ENCODE assay signal across 14 mouse cellular contexts in the genomic region with DNA sequence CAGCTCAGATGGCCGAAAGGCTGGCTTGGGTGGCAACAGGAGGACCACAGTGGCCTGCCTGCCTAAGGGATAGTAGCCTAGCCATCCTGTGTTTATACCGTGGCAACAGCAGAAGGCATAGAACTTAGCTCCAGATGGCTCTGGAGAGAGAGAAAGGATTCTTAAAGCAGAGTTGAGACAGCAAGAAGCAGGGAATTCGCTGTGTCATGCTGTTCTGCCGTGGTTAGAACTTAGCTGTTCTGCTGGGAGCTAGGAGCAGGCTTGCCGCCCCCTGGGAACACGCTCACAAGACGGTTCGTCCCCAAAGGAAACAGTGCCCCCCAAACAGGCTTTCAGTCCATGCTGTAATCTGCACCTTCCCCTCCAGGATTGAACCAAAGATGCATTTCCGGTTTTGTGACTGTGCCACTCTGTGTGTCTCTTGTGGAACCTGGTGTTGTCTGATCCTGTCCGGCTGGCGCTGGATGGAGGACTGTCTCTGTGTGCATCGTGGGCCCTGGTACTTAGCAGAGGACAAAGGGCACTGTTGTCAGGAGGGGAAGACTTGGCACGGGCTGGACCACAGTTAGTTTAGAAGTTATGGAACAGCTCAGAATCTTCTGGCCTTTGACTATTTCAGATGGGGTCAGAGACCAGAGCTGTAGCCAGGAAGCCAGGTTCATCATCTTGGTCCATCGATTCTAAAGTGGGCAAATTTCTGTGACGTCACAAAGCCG.
DNase-seq lines count a peak whose midpoint lies in the region; ATAC-seq lines count a peak whose summit lies in the region.
"Had no signal": no experiment of that assay in that cellular context is flagged by ENCODE, and none has a peak within 500 bp of the region (broad histone marks: within the 10 kb centered on the region; RNA-seq: fewer than 3 reads in every experiment).

No protein-coding gene starts in this region.

- peaks cover 29% of the 10 kb centered on the region for H3K4me1 ChIP-seq in heart, embryonic 10.5 days
- H3K4me1 ChIP-seq: forebrain, embryonic 15.5 days had no signal

- H3K9me3 ChIP-seq in heart, embryonic 10.5 days = no peaks in the 10 kb centered on the region
- H3K9me3 ChIP-seq: forebrain, embryonic 15.5 days; midbrain, embryonic 13.5 days had no signal

- no peak for DNase-seq in heart, embryonic 10.5 days (ENCODE audit: low spot score)
- DNase-seq in heart, postnatal 25 days (ENCODE audit: low spot score) = no peak
- DNase-seq in left cerebral cortex, adult 18-20 months (ENCODE audit: low spot score in 2 of 2) = peak; percentile 21 to 30
- DNase-seq in left cerebral cortex, postnatal 4 days = no peak
- DNase-seq in Muller cell, postnatal 12 days (ENCODE audit: inconsistent ontology term) = peak; percentile 34
- peak; percentile 28 to 49 for DNase-seq in layer of hippocampus, adult 8-10 months (ENCODE audit: low spot score in 2 of 2)
- DNase-seq in adrenal gland, postnatal 4 days (ENCODE audit: low spot score in 2 of 2) = no peak
- DNase-seq: adrenal gland, postnatal 14 days; cerebellum, adult 11-12 months; gastrocnemius, postnatal 25 days; thymus, postnatal 36 days had no signal

- peak overlapping the region; percentile 47 for H3K27ac ChIP-seq in heart, embryonic 10.5 days
- H3K27ac ChIP-seq: forebrain, embryonic 15.5 days; midbrain, embryonic 13.5 days had no signal

- no peak for ATAC-seq in activated CD4-positive, CD25-positive, alpha-beta regulatory T cell, adult 4 months

- no peaks in the 10 kb centered on the region for H3K27me3 ChIP-seq in heart, embryonic 10.5 days (ENCODE audit: insufficient read depth, poor library complexity, severe bottlenecking)
- H3K27me3 ChIP-seq: forebrain, embryonic 15.5 days; midbrain, embryonic 13.5 days had no signal

- no peak overlapping the region for H3K4me3 ChIP-seq in heart, embryonic 10.5 days
- H3K4me3 ChIP-seq: forebrain, embryonic 15.5 days; midbrain, embryonic 13.5 days had no signal

- intact Hi-C loops in heart, postnatal 25 days (cut with DNase I) = no loop called here
- intact Hi-C loops in left cerebral cortex, postnatal 4 days (cut with DNase I) = no loop called here

- H3K36me3 ChIP-seq in heart, embryonic 10.5 days = peaks cover 80% of the 10 kb centered on the region

- 82% methylated on average over 16 of the region's 16 CpGs for WGBS in heart, embryonic 10.5 days

Comparison
In these comparisons a context has a peak if more than half of its experiments do, and no peak if none do; other contexts are left out.
1. DNase-seq: peak in left cerebral cortex, adult 18-20 months (2 of 2), Muller cell, postnatal 12 days (single experiment) and layer of hippocampus, adult 8-10 months (2 of 2); none in heart, embryonic 10.5 days (single experiment), heart, postnatal 25 days (single experiment), left cerebral cortex, postnatal 4 days (single experiment) and adrenal gland, postnatal 4 days (0 of 2).